Mouse (Mus musculus): ENCODE measurements at regions not wholly inside any gene's neighbourhood (a gene's known extent, or its start where the extent isn't known, plus 50 kb on each side); places are given as distances from the start of the nearest gene placed in this dataset.

DNA sequence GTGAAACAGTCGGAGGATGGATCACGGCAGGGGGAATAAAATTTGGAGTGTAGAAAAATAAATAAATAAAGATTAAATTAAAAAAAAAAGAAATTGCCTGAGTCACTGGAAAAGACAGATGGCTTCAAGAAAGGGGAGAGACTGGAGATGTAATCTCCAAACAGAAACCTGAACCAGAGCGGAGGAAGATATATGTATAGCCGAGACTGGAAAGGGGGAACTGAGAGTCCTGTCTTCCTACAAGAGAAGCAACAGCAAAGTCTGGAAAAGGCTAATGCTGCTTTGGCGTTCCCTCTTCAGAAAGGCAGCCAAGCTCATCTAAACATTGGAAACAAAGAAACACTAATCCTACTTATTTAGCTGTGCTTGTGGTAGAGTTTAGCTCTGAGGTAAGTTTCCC is 619.6 kb downstream of the Pom121l12 start:
- TF ChIP-seq CTCF (IDR thresholded peaks at IDR 0.05; ENCODE audit: extremely low read depth, insufficient read length, insufficient replicate concordance, low read depth, low read length) (no peak), POLR2A (IDR thresholded peaks at IDR 0.05; ENCODE audit: low read depth, low read length) (no peak)
- WGBS, result 84% methylated on average over 5 of the region's 5 CpGs
- no peak overlapping the region for H3K27ac ChIP-seq (ENCODE audit: insufficient read depth, low read depth, low read length)
- no peaks in the 10 kb centered on the region for H3K4me1 ChIP-seq (ENCODE audit: control insufficient read depth, insufficient read depth, insufficient read length, low read length)
- no peaks in the 10 kb centered on the region for H3K27me3 ChIP-seq (ENCODE audit: control insufficient read depth, insufficient read depth, low read length)
- H3K4me3 ChIP-seq (ENCODE audit: low read depth, low read length), result no peak overlapping the region
- H3K36me3 ChIP-seq (ENCODE audit: control insufficient read depth, insufficient read depth, low read length), result no peaks in the 10 kb centered on the region

DNA sequence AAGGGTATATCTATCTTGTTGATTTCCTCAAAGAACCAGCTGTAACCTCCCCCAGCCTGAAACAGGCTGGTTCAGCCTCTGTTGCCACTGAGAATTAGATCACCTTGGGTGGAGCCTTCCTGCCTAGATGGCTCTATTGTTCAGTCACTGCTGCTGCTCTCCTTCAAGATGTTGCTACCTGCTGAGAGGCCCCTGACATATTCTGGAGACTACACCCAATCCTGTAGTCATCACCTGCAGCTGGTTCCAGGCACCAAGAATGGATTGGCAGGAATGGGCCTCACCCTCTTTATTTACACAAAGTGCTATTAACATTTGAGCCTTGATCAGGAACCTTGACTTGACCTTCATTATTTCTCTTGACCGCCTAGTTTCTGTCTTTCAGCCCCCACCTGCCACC is 622.8 kb downstream of the Pom121l12 start:
- TF ChIP-seq POLR2A (IDR thresholded peaks at IDR 0.05; ENCODE audit: low read depth, low read length), result no peak
- no peak for TF ChIP-seq CTCF (IDR thresholded peaks at IDR 0.05; ENCODE audit: extremely low read depth, insufficient read length, insufficient replicate concordance, low read depth, low read length)
- Histone ChIP-seq H3K4me3 (ENCODE audit: low read depth, low read length) (no peak overlapping the region), H3K27me3 (ENCODE audit: control insufficient read depth, insufficient read depth, low read length) (no peaks in the 10 kb centered on the region), H3K36me3 (ENCODE audit: control insufficient read depth, insufficient read depth, low read length) (no peaks in the 10 kb centered on the region), H3K27ac (ENCODE audit: insufficient read depth, low read depth, low read length) (no peak overlapping the region), H3K4me1 (ENCODE audit: control insufficient read depth, insufficient read depth, insufficient read length, low read length) (no peaks in the 10 kb centered on the region)
- 49% methylated on average over 1 of the region's 1 CpGs for WGBS

DNA sequence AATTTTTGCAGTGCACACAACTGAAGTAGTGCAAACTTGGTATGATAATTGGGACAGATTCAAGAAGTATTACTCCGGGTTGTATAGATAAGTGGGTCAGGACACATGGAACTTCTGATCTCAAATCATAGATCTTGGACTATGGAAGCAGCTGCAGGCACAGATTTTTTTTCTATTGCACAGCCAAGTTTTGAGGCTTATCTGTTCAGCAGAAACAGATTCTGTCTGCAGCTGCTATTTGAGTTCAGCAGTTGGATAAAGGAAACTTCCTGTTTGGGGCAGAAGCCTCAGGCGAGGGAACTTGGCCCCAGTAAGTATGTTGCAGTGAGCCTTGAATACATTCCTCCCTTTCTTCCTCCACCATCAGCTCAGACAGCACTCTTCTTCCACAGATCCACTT is 650.9 kb downstream of the Pom121l12 start:
- 8% methylated on average over 2 of the region's 2 CpGs for WGBS
- Histone ChIP-seq H3K4me1 (ENCODE audit: control insufficient read depth, insufficient read depth, insufficient read length, low read length) (no peaks in the 10 kb centered on the region), H3K27ac (ENCODE audit: insufficient read depth, low read depth, low read length) (no peak overlapping the region), H3K4me3 (ENCODE audit: low read depth, low read length) (no peak overlapping the region), H3K27me3 (ENCODE audit: control insufficient read depth, insufficient read depth, low read length) (no peaks in the 10 kb centered on the region), H3K36me3 (ENCODE audit: control insufficient read depth, insufficient read depth, low read length) (no peaks in the 10 kb centered on the region)
- TF ChIP-seq CTCF (IDR thresholded peaks at IDR 0.05; ENCODE audit: extremely low read depth, insufficient read length, insufficient replicate concordance, low read depth, low read length) (no peak), POLR2A (IDR thresholded peaks at IDR 0.05; ENCODE audit: low read depth, low read length) (no peak)

DNA sequence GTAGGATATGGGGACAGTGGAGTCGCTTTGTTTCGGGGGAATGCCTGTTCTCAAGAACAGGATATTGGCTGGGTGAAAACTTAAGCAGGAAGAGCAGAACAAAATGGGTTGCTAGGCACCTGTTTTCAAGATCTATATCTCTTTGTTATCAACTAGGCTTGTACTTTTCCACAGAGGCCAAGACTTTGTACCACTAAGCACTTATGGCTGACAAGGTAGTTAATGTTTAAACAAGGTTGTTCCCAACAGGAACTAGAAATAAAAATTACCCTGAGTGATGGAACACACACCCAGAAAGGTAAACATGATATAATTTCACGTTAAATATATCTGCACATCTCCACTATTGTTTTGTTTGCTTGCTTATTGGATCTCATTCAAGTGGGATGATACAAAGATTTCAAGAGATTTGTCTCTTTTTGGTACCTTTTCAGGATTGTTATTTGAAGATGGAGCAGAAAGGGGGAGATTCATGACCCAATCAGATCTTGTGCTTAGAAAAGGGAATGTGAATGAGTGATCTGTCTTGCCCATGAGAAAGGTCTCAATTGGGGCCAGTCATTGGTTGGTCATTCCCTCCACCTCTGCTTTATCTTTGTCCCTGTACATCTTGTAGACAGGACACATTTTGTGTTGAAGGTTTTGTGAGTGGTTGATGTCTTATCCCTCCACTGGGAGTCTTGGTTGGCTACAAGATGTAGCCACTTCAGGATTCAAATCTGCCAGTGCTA is 675.1 kb downstream of the Pom121l12 start:
- Histone ChIP-seq H3K27me3 (ENCODE audit: control insufficient read depth, insufficient read depth, low read length) (no peaks in the 10 kb centered on the region), H3K4me1 (ENCODE audit: control insufficient read depth, insufficient read depth, insufficient read length, low read length) (peaks cover 7% of the 10 kb centered on the region; the same call in 1 of the 2 replicates), H3K27ac (ENCODE audit: insufficient read depth, low read depth, low read length) (peak overlapping the region; percentile 84), H3K4me3 (ENCODE audit: low read depth, low read length) (no peak overlapping the region), H3K36me3 (ENCODE audit: control insufficient read depth, insufficient read depth, low read length) (no peaks in the 10 kb centered on the region)
- WGBS, result 16% methylated on average over 3 of the region's 3 CpGs
- TF ChIP-seq CTCF (IDR thresholded peaks at IDR 0.05; ENCODE audit: extremely low read depth, insufficient read length, insufficient replicate concordance, low read depth, low read length) (no peak), POLR2A (IDR thresholded peaks at IDR 0.05; ENCODE audit: low read depth, low read length) (no peak)

DNA sequence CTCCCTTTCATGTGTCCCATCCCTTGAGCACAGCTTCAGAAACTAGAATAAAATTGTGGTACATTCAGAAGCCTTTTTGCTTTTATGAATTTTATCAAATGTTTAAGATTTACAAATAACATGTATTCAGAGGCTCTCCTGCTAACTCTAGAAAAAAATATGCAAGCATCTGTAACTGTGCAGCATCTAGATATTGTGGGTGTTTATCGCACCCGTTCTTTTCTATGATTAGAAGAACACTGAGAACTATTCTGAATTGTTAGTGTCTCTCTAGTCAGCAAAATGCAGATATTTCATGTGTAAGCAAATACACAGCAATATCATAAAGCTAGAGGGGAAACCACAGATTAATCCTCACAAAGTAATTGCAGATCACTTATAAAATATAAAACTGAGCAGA is 709.4 kb downstream of the Pom121l12 start:
- Histone ChIP-seq H3K36me3 (ENCODE audit: control insufficient read depth, insufficient read depth, low read length) (no peaks in the 10 kb centered on the region), H3K4me3 (ENCODE audit: low read depth, low read length) (no peak overlapping the region), H3K27ac (ENCODE audit: insufficient read depth, low read depth, low read length) (no peak overlapping the region), H3K27me3 (ENCODE audit: control insufficient read depth, insufficient read depth, low read length) (no peaks in the 10 kb centered on the region), H3K4me1 (ENCODE audit: control insufficient read depth, insufficient read depth, insufficient read length, low read length) (no peaks in the 10 kb centered on the region)
- TF ChIP-seq POLR2A (IDR thresholded peaks at IDR 0.05; ENCODE audit: low read depth, low read length) (no peak), CTCF (IDR thresholded peaks at IDR 0.05; ENCODE audit: extremely low read depth, insufficient read length, insufficient replicate concordance, low read depth, low read length) (no peak)
- 93% methylated on average over 2 of the region's 2 CpGs for WGBS
